Mouse (Mus musculus): ENCODE results near the gene Tpgs1.
"Not testable (repeated sequence)": the region's sequence is repeated elsewhere in the genome, so short reads cannot be mapped to it uniquely, and the experiment has no call there.

Gene Tpgs1

DNA sequence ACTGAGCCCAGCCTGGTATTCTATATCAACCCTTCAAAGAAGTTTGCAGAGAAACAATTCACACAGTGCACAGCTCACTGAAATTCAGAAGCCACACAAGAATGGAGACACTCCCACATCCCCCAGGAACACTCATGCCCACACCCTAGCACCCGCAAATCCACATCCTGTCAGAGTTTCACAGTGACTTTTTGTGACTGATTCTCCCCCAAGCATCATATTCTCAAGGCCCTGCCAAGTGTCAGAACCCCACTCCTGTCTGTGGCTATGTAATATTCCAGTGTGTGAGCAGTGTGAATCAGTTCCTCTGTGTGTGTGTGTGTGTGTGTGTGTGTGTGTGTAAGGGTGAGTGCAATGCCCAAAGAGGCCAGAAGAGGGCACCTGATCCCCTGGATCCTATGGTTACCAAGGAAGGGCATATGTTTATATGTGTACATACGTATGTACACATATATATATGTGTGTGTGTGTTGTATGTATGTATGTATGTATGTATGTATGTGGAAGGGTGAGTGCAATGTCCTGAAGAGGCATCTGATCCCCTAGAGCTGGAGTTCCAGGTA is 22.9 kb downstream of the Tpgs1 start:
- peak in 1 of 2 experiments; percentile 64 for DNase-seq (ENCODE audit: low spot score in 2 of 2)

DNA sequence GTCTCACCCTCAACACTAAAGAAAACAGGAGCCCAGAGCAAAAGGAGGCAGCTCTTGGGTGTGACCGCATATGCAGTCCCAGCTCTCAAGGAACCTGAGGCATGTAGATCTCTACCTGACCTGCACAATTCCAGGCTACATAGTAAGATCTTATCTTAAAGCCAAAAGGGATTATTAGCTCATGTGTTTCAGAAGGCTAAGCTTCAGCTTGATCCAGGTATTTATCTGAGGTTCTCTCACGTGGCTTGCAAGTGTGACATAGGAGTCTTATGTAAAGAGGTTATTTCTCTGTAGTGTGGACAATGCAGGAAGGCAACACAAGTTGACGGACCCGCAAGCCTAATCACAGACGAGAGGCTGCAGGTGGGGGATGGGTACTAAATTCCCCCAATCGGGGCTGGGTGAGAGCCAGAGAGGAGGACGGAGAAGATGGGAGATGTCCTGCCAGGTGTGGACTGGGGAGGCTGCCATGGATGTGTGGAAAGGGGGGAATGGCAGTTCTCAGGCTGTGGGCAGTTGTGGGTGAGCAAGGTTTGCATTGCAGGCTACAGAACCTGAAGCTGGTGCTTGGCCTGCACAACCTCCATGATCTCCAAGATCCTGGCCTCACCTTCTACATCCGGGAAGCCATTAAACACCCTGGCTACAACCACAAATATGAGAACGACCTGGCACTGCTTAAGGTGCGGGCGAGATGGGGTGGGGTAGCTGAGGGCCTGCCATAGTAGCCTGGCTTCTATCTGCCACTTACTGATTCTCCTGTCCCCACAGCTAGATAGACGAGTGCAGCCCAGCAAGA is 24.6 kb downstream of the Tpgs1 start:
- peak in 1 of 2 experiments; percentile 61 for DNase-seq (ENCODE audit: low spot score in 2 of 2)

DNA sequence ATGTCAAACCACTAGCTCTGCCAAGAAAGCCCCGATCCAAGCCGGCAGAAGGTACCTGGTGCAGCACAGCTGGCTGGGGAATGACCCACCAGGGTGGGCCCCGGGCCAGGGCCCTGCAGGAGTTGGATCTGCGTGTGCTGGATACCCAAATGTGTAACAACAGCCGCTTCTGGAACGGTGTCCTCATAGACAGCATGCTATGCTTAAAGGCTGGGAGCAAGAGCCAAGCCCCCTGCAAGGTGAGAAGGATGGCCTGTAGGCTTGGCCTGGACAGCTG is 25.1 kb downstream of the Tpgs1 start:
- no peak for DNase-seq (ENCODE audit: low spot score in 2 of 2)

DNA sequence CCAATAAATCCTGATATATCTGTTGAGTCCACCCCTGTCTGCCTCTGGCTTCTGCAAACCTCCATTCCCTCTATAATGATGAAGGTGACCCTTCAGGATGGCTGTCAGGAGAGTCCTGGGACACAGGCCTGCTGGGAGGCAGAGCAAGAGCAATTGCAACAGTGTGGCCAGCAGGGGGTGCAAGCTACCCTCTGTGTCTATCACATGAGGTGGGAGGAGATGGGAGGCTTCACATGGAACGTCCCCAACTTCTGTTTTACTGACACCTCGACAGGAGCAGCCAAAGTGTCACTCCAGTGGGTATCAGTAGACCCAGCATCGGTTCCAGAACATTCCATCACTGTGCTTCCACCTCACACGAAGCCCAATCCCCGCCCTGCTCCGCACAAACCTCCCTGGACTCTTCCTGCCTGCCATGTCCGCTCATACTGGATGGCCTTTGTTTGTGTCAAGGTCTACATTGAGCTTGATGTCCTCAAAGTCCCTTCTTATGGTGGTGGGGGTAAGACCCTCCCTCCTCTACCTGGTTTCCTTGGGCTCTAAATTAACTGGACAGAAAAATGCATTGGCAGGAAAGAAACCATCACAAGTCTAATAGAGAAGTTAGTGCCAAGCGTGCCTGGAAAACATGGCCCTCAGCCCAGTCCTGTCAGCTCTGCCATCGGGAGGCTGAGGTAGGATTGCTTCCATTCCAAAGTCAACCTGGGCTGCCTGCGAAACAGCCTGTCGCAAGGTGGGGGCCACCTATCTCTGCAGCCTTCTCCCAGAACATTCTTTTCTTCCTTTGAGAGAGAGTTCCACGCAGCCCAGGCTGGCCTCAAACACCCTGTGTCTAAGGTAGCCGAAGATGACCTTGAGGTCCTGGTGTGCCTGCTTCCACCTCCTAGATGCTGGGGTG is 26.3 kb downstream of the Tpgs1 start:
- peak; percentile 81 to 92 for DNase-seq (ENCODE audit: low spot score in 2 of 2)

DNA sequence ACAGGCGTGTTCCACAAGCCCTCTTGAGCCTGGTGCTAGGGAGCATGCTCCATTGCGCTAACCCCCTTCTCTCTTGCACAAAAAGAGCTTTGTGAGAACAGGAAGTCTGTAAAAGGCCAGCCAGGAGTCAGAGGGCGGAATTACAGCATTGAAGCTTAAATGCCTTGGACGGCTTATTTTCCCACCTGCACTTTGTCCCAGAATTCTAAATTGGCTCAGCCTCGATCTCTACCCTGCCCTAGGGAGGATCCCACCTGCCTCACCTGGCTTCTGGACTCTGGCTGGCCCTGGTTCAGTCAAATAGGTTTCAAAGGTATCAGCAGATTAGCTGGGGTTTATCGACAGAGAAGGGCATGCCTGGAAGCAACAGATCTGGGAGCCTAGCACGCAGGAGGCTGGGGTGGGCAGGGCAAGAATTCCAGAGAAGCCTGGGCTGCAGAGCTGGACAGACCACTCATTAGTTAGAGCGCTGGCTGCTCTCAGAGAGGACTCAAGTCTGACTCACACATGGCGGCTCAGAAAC is 27.0 kb downstream of the Tpgs1 start:
- peak in 1 of 2 experiments; percentile 63 for DNase-seq (ENCODE audit: low spot score in 2 of 2)

DNA sequence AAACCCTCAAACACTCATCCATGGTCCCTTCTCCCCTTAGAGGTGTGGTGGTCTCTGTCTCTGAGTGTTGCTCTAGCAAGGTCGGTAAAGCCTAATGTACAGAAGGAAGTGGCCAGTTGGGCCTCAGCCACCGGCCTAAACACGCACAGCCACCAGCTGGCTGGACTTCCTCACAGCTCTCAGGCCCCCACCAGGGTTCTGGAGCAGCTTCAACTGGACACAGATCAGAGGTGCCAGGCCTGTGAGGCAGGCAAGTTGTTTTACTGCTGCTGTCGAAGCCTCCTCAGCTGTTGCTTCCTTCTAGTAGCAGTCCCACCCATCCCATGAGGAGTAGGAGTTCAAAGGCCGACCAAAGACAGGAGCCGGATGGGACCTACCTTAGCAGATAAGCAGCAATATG is 28.7 kb downstream of the Tpgs1 start:
- no peak for DNase-seq (ENCODE audit: low spot score in 2 of 2)

DNA sequence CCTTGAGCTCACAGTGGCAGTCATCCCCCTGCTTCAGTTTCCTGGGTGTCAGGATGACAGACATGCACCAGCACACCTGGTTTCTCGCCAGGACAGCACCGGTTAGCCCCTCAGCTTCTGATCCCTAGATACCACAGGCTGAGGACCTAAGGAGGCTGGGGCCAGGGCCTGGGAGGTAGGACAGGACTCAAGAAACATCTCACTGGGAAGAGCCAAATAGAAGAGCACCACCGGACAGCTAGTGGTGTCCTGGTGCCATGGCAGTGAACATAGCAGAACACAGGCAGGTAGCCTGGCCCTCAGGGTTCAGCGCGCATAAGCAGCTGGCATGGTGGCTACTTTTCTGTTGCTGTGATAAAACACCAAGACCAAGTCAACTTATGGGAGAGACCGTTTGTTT is 29.3 kb downstream of the Tpgs1 start:
- DNase-seq (ENCODE audit: low spot score in 2 of 2), result no peak

DNA sequence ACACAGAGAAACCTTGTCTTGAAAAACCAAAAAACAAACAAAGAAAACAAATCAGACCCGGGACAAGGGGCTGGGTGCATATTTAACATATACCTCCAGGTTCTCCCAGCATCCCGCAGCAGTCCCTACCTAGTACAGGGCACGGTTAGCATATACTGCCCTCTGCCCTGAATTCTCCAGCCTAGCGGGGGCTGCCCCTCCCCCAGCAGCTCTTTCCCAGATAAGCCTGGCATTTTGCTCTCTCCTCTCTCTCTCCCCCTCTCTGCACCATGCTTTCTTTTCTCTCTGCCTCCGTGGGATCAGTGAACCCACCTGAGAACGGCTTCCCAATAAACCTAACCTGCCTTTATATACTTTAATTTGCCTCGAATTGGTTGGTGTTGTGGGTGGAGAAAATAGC is 31.5 kb downstream of the Tpgs1 start:
- no peak for DNase-seq (ENCODE audit: low spot score in 2 of 2)

DNA sequence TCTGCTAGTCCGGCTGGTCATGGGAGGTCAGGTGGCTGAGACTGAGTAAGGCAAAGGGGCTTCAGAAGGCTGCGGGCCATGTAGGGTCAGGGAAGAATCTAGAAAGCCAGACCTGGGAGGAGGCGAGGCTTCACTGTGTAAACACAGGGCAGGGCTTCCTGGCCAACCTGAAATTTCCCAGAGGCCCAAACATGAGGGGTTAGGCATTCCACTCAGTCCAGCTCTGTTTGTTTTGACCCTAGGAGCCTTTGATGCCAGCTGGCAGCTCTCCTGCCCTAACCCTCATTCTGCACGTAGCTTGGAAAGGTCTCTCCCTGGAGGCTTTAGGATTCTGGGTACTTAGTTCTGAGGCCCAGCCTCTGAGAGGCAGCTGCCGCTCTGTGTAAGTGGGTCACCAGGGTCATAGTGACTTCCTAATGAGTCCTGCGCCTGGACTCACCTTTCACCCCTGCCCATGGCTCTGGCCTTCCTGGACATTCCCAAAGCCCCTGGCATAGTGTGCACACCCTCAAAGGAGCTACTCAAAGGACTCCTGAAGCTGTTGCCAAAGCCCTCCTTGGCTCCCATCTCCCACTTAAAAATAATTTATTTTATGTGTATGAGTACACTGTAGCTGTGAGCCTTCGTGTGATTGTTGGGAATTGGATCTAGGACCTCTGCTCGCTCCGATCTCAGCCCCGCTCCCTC is 32.4 kb downstream of the Tpgs1 start:
- DNase-seq (ENCODE audit: low spot score in 2 of 2), result no peak

DNA sequence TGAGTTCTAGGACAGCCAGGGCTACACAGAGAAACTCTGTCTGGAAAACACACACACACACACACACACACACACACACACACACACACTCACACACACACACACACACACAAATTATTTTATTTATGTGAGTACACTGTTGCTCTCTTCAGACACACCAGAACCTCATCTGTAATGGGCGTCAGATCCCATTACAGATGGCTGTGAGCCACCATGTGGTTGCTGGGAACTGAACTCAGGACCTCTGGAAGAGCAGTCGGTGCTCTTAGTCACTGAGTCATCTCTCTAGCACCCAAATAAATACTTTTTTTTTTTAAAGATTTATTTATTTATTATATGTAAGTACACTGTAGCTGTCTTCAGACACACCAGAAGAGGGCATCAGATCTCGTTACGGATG is 33.8 kb downstream of the Tpgs1 start:
- DNase-seq (ENCODE audit: low spot score in 2 of 2), result not testable (repeated sequence)

DNA sequence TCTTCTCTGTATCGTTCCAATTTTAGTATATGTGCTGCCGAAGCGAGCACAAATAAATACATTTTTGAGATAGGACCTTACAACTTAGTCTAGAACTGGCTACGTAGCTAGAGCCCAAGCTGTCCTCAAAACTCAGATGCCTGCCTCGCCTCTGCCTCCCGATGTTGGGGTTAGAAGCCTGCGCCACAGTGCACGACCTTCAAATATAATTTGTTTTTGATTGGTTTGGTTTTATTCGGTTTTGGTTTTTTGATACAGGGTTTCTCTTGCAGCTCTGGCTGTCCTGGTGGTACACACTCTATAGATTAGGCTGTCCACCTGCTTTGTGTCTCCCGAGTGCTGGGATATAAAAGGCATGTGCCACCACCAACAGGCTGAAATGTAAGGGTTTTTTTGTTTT is 34.4 kb downstream of the Tpgs1 start:
- DNase-seq (ENCODE audit: low spot score in 2 of 2), result no peak

DNA sequence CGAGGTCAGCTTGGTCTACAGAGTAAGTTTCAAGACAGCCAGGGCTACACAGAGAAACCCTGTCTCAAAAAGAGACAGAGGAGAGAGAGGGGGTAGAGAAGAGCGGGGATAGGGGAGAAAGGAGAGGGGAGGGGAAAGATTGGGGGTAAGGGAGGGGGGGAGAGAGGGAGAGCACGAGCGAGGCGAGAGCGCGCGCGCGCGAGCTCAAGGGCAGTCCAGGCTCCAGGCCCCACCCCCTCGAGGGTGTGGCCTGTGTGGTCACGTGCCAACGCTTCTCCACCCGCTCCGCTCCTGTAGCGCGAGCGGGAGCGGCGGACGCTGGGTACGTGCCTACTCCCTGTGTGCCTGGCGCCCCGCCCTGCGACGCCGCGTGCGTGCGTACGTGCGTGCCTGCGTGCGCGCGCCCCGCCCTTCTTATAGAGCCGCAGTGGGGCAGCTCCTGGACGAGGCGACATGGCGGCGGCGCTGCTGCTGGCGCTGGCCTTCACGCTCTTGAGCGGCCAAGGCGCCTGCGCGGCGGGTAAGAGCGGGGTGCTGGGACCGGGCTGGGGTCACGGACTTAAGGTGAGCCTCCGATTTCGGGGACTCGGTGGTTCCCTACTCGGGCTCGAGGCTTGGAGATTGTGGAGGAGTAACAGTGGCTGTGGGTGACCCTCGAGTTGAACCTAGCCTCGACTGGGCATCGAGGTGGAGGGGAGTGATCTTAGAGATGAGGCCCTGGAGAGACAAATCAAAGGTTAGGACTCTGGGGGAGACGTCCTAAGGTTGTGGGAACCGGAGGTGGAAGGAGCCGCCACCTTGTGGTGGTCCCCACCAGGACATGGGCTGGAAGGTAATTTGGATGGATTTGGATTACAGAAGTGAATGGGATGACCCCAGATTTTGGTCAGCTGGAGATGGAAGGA is 35.1 kb downstream of the Tpgs1 start, which contains the start of gene Bsg:
Gene Bsg (plus strand): TSS at position 427 of the 905 bp plus-strand sequence.
- DNase-seq (ENCODE audit: low spot score in 2 of 2), result peak; percentile 98

DNA sequence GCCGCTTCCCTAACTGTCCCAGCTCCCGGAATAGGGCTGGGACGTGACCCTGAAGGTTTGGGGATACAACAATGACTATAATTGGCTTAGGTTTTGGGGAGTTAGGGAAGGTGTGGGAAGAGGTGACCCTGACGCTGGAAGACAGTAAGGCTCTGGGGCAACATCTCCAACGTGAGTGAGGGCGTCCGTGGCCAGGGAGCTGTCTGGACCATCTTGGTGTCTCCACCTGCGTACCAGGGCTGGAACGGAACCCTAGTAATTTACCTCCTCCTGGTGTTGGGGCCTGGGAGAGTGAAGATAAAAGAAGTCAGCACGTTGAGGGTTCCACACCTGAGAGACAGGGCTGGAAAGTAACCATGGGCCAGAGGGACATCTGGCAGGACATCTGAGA is 35.8 kb downstream of the Tpgs1 start:
- peak in 1 of 2 experiments; percentile 73 for DNase-seq (ENCODE audit: low spot score in 2 of 2)

DNA sequence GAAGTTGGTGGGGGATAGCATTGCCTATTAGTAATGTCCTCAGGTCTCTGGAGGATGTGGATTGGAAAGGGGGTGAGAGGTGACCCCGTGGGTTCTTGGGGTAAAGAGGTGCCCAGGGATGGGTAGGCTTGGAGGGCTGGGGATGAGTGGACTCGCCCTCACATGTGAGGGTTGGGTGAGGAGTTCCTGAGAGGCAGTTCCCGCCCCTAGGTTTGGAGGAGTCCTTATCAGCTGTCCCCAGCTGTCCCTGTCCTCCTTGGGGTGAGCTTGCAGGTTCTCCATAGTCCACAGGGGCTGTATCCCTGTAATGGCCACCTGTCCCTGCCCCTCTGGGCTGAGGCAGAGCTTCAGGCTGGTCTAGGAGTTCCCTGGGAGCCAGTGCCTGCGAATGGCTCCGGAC is 36.8 kb downstream of the Tpgs1 start:
- peak; percentile 81 to 85 for DNase-seq (ENCODE audit: low spot score in 2 of 2)

DNA sequence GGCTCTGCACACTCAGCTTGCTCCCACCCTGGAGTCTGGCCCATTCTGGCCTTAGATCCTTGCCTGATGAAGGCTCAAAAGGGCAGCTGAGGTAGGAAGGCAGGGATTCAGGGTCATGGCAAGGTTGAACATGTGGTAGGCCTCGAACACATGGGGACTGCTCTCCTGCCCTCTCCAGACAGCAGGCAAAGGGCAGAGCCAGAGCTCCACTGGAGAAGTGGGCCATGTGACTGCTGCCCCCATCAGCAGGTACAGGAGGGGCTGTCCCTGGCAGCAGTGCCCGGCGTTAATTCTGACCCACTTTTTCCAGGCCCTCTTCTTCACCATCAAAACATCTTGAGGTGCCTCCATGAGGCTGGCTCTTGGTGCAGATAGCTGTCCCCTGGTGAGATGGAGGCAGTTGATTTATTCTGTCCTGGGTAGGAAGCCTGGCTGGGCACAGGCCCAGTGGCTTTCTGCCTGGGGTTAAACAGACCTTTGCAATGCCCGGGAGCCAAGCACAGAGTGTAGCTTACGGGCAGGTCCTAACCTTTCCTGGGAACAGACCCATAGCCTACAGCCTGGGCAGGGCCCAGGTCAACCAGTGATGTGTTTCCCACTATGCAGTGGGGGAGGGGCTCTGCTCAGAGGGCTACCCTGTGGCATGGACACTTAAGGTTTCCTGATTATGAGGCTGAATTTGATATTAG is 37.4 kb downstream of the Tpgs1 start:
- DNase-seq (ENCODE audit: low spot score in 2 of 2), result peak in 1 of 2 experiments; percentile 66

DNA sequence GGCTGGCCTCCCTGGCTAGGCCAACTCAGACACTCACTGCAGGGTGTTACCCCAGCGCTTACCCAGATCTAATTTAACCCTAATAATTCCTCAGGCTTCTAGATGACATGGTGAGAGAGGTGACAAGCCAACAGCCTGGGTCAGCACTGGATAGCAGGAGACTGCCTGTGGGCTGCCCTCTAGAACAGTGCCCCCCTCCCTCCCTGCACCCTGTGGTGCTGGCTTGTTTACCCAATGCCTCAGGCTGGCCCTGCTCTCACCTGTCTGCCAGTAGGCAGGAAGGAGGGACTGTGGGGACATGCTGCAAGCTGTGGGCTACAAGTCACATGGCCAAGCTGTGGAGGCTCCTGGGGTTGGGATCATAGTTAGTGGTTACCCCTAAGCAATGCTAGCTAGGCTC is 38.0 kb downstream of the Tpgs1 start:
- no peak for DNase-seq (ENCODE audit: low spot score in 2 of 2)

DNA sequence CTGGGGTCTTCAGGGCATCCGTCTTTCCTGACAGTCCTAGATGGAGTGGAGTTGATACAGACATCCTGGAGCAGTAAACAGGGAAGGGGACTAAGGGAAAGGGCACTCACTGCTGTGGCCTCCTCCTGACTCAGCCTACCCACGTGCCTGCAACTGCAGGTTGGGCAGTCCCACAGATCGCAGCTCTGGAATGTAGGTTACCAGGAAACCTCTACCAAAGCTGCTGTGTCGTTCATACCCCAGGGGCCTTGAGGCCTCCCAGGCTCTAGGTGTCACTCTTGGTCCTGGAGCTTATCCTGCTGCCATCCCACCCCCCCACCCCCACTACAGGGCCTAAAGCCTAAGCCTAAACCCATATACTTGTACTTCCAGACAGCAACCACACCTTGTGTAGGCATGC is 38.6 kb downstream of the Tpgs1 start:
- no peak for DNase-seq (ENCODE audit: low spot score in 2 of 2)

DNA sequence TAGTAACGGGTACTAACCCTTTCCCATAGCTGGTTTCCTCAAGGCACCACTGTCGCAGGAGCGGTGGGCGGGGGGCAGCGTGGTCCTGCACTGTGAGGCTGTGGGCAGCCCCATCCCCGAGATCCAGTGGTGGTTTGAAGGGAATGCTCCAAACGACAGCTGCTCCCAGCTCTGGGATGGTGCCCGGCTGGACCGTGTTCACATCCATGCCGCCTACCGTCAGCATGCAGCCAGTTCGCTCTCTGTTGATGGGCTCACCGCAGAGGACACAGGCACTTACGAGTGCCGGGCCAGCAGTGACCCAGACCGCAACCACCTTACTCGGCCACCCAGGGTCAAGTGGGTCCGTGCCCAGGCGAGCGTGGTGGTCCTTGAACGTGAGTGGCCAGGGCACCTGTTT is 39.5 kb downstream of the Tpgs1 start:
- no peak for DNase-seq (ENCODE audit: low spot score in 2 of 2)

DNA sequence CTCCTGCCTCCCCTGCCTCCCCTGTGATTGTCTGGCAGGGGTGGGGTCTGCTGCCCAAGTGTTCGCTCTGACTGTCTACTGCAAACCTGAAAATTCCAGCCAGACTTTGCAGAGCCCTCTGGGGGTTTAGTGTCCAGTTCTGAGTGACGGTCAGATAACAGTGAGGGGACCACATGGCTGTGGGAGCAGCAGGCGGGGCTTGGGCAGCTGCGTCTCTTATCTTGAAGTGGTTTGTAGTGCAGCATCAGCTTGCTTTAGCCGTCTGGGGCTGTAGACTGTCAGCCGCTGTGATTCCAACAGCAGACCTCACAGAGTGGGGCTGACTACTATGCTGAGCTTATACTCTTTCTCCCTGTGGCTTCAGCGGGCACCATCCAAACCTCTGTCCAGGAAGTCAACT is 40.1 kb downstream of the Tpgs1 start:
- DNase-seq (ENCODE audit: low spot score in 2 of 2), result no peak

DNA sequence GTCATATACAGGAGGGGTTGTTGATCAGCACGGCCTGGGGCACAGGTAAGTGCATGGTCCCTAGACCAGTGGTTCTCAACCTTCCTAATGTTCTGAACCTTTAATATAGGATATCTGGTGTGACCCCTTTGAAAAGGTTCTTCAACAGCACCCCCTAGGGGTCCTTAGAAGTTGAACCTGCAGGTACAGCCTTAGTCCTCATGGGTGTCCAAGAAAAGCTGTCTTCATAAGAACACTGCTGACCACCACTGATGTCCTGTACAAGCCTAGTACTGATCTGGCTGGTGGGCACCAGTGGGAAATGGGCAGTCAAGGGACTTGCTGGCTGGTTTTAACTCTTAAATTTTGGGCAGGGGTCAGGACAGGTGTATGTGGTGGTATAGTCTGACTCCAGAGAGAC is 42.9 kb downstream of the Tpgs1 start:
- peak in 1 of 2 experiments; percentile 71 for DNase-seq (ENCODE audit: low spot score in 2 of 2)
